Comparison of ENCODE assay signal across 18 mouse cellular contexts in genomic region chr2:116772569-116772968, GRCm38 (mm10).
"Had no signal": no experiment of that assay in that cellular context is flagged by ENCODE, and none has a peak within 500 bp of the region (broad histone marks: within the 10 kb centered on the region; RNA-seq: fewer than 3 reads in every experiment).

No protein-coding gene starts in this region.

- H3K9ac ChIP-seq: lung, embryonic 14.5 days; midbrain, embryonic 12.5 days; neural tube, embryonic 13.5 days; neural tube, embryonic 15.5 days had no signal

- DNase-seq: lung, adult 18-20 months; lung, embryonic 14.5 days; lung, postnatal 10 days; lung, postnatal 4 days; midbrain, embryonic 14.5 days; retina, postnatal 1 day; right cerebral cortex, adult 18-20 months; right cerebral cortex, postnatal 25 days; right cerebral cortex, postnatal 4 days; spleen, adult 18-20 months; thymus, adult 18-20 months; thymus, postnatal 14 days; thymus, postnatal 36 days had no signal

- ATAC-seq: midbrain, embryonic 16.5 days had no signal

- H3K36me3 ChIP-seq: midbrain, embryonic 12.5 days; neural tube, embryonic 13.5 days; neural tube, embryonic 15.5 days had no signal

- H3K4me3 ChIP-seq: midbrain, embryonic 12.5 days; myocyte; neural tube, embryonic 13.5 days; neural tube, embryonic 15.5 days had no signal

- H3K9me3 ChIP-seq: midbrain, embryonic 12.5 days; neural tube, embryonic 13.5 days; neural tube, embryonic 15.5 days had no signal

- H3K4me1 ChIP-seq: neural tube, embryonic 13.5 days; neural tube, embryonic 15.5 days had no signal

- H3K27me3 ChIP-seq: midbrain, embryonic 12.5 days; neural tube, embryonic 13.5 days; neural tube, embryonic 15.5 days had no signal

- H3K4me2 ChIP-seq: lung, embryonic 14.5 days; midbrain, embryonic 12.5 days; neural tube, embryonic 13.5 days; neural tube, embryonic 15.5 days had no signal

- H3K27ac ChIP-seq: midbrain, embryonic 12.5 days; neural tube, embryonic 13.5 days; neural tube, embryonic 15.5 days had no signal
